ENCODE assay signal across 27 mouse cellular contexts in the genomic region with DNA sequence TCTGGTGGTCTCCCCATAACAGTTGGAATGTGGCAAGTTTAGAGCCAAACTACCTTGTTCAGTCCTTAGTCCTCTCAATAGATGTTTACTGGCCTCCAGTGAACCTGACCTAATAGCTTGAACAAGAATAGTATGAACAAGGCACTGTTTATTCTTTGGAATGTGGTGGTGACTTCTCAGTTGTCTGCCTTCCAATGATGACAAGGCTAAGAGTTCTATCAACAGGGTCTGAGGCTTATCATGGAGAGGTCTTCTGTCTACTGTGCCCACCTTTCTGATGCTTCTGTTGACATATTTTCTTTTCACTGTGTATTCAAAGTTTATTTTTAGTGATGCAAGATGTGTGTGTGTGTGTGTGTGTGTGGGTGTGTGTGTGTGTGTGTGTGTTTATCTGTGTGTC.
"Had no signal": no experiment of that assay in that cellular context is flagged by ENCODE, and none has a peak within 500 bp of the region (broad histone marks: within the 10 kb centered on the region; RNA-seq: fewer than 3 reads in every experiment).

No protein-coding gene starts in this region.

- DNase-seq: gastrocnemius, adult 2 months; gastrocnemius, postnatal 10 days; gastrocnemius, postnatal 25 days; heart, adult 18-20 months; heart, postnatal 36 days; kidney, adult 18-20 months; kidney, adult 8-10 months; kidney, postnatal 10 days; kidney, postnatal 25 days; kidney, postnatal 4 days; liver; liver, embryonic 13.5 days had no signal

- H3K27ac ChIP-seq: gastrocnemius, adult 2 months; heart, embryonic 13.5 days; hindbrain, embryonic 10.5 days; hindbrain, embryonic 12.5 days; hindbrain, embryonic 14.5 days; intestine, embryonic 15.5 days; layer of hippocampus, adult 2 months; left cerebral cortex, adult 2 months; limb, embryonic 10.5 days; limb, embryonic 12.5 days; liver, embryonic 13.5 days had no signal

- H3K4me2 ChIP-seq: heart, embryonic 11.5 days; heart, embryonic 13.5 days; hindbrain, embryonic 12.5 days; hindbrain, embryonic 14.5 days; intestine, embryonic 15.5 days; limb, embryonic 12.5 days; liver, embryonic 11.5 days; liver, embryonic 13.5 days had no signal

- H3K4me1 ChIP-seq: hindbrain, embryonic 10.5 days; hindbrain, embryonic 12.5 days; intestine, embryonic 15.5 days; limb, embryonic 12.5 days; liver, embryonic 13.5 days had no signal

- H3K27me3 ChIP-seq: heart, embryonic 13.5 days; hindbrain, embryonic 12.5 days; intestine, embryonic 15.5 days; limb, embryonic 12.5 days; liver, embryonic 13.5 days had no signal

- H3K4me3 ChIP-seq: gastrocnemius, adult 2 months; heart, embryonic 13.5 days; hindbrain, embryonic 10.5 days; hindbrain, embryonic 12.5 days; intestine, embryonic 15.5 days; layer of hippocampus, adult 2 months; left cerebral cortex, adult 2 months; limb, embryonic 10.5 days; limb, embryonic 12.5 days; liver, embryonic 13.5 days had no signal

- H3K9ac ChIP-seq: heart, embryonic 13.5 days; hindbrain, embryonic 12.5 days; hindbrain, embryonic 14.5 days; intestine, embryonic 15.5 days; limb, embryonic 12.5 days; liver, embryonic 13.5 days had no signal

- ATAC-seq: forebrain, embryonic 16.5 days; hindbrain, embryonic 16.5 days; inflammation-experienced regulatory T-cells, adult 6 months; intestine, embryonic 15.5 days; intestine, postnatal 0 days had no signal

- H3K36me3 ChIP-seq: heart, embryonic 13.5 days; hindbrain, embryonic 10.5 days; hindbrain, embryonic 12.5 days; intestine, embryonic 15.5 days; limb, embryonic 10.5 days; limb, embryonic 12.5 days; liver, embryonic 13.5 days had no signal

- H3K9me3 ChIP-seq: heart, embryonic 13.5 days; hindbrain, embryonic 10.5 days; hindbrain, embryonic 12.5 days; intestine, embryonic 15.5 days; limb, embryonic 10.5 days; limb, embryonic 12.5 days; liver, embryonic 13.5 days had no signal
